Mouse (Mus musculus): ENCODE data around the gene Spata2.

Spata2 gene

DNA sequence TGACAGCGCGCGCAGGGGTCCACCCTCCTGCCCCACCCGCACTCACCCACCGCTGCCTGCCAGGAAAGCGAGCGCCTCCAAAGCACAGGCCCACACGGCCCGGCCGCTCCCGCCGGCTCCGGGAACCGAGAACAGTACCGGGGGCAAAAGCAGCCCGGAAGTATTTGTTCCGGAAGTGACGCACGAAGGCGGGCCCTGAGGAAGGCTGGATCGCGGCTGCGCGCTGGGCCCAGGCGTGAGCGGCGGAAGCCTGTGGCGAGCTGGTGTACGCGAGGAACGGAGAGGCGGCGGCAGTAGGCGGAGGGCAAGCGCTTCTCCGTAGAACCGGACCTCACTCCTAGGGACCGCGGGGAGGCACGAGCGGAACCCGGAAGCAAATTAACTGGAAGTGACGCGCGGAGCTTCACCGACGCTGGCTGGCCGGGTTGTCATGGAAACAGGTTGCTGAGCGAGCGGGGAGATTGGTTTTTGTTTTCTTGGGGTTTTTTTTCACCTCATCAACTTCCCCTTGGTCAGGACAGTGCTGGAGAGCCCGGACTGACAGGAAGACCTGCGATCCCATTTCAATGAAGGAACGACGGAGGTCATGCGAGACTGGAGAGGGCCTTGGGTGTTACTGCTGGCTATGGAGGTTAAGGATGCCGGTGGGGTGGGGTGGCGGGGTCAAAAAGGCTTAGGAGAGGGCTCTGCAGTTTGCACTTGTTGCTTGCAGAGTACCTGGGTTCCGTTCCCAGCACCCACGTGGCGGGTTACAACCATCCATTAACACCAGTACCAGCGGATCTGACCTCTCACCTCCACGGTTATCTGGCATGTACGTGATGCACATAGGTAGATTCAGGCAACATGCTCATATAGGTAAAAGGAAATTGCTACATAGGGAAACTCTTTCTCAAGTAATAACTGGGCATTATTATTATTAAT lies at the start of gene Spata2:
TSS of gene Spata2 (minus strand) at position 175 of the 924 bp plus-strand sequence.
- DNase-seq (ENCODE audit: low spot score in 2 of 2), result peak; percentile 91 to 93

DNA sequence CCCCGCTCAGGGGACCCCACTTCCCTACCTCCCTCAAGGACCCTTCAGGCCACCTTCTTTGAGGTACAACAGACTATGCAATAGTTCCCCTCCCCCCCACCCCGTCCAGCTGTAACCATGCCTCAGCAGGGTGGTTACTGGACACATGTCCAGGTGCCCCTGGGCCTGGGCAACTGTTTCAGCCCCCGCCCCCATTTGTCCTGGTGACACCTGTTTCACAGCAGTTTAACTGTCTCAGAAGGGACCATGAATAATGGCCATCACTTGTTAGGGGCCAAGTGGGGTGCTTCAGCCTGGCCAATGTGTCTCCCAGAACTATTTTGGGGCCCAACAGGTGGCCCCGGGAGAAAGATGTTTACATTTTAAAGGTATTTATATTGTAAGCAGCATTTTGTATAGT lies 49.7 kb upstream of the Spata2 start:
- DNase-seq (ENCODE audit: low spot score in 2 of 2), result no peak

DNA sequence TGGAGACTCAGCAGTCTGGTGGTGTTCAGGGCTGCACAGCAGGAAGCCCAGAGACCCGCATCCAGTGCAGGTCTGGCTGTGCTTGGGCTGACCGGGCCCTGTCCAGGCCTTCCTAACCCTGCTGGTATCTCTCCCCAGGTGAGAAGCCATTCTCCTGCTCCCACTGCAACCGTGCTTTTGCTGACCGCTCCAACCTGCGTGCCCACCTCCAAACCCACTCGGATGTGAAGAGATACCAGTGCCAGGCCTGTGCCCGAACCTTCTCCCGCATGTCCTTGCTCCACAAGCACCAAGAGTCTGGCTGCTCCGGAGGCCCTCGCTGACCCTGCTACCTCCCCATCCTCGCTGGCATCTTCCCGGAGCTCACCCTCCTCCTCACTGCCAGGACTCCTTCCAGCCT lies 49.1 kb upstream of the Spata2 start:
- no peak for DNase-seq (ENCODE audit: low spot score in 2 of 2)

DNA sequence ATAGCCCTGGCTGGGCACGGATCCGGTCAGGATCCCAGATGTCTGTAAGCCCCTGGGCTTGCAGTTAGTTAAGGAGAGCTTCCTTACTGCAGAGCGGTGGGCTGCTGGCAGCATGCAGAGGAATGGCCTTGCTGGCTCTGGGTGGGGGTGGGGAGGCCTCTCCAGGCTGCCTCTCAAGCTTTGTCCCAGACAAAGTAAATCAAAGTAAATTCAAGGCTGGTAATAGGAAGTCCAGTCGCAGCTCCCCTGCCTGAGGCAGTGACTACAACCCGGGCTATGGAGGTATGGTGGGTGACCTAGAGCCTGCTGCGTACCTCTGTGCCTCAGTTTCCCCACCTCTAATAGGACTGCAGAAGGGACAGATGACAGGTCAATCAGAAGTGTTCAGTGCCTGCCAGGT lies 48.6 kb upstream of the Spata2 start:
- DNase-seq (ENCODE audit: low spot score in 2 of 2), result no peak

DNA sequence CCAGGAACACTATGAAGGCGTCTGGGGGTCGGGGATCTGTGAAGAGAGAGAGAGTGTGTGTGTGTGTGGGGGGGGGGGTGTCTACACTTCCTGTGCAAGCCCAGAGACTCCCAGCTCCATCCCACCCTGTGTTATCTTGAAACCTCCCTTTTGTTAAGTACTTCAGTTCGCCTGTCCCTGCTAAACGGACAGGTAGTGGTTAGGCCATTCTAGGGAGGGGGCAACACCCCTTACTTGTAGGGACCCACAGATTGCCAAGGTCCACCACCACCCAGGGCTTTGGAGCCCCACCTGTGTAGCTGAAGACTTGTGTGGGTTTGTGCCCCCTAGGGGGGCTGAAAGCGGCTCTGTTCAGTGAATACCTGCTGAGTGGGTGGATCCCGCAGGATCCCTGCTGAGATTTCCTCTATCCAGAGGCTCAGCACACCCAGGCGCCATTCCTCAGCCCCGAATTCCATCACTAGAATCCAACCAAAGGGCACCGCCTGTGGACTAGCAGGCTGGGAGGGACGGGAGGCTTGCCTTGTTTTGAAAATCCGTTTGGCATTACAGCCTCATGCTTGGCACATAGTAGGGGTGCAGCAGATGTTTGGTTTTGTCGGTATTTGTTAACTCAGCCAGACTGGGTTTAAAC lies 47.9 kb upstream of the Spata2 start:
- DNase-seq (ENCODE audit: low spot score in 2 of 2), result no peak

DNA sequence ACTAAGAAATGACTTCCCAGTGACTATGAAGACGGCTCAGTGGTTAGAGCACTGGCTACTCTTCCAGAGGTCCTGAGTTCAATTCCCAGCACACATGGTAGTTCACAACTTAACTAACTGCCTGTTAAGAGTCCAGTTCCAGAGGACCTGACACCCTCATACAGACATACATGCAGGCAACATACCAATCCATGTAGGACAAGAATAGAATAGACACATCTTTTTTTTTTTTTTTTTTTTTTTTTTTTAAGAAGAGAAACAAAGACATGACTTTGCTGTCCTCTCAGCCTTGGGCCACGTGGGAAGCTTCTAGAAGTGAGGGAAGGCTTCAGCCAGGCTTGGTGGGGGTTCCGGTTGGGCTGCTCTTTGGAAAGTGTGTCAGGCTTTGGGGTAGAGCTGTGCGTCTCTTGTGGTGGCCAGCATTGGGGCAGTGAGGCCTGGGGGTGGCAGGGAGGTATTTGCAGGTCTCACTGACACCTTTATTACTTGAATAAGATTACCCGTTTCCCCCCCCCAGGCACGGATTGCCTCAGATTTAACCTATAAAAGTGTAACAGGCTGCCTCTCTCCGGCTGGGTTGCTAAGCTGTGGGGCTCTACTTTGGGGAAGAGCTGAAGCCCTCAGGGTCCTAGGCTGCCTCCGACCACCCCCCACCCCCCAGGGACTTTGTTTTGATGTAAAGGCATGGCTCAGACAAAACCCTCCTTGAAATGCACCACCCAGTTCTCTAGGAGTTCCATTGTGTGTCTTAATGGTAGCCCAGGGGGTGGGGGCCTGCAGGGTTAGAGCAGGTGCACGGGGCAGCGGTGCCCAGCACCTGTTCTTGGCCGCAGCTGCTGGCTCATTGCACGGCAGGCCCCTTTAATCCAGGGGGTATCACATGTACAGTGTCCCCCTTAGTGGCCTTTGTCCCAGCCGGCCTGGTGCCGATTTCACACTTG lies 47.1 kb upstream of the Spata2 start:
- DNase-seq (ENCODE audit: low spot score in 2 of 2), result no peak

DNA sequence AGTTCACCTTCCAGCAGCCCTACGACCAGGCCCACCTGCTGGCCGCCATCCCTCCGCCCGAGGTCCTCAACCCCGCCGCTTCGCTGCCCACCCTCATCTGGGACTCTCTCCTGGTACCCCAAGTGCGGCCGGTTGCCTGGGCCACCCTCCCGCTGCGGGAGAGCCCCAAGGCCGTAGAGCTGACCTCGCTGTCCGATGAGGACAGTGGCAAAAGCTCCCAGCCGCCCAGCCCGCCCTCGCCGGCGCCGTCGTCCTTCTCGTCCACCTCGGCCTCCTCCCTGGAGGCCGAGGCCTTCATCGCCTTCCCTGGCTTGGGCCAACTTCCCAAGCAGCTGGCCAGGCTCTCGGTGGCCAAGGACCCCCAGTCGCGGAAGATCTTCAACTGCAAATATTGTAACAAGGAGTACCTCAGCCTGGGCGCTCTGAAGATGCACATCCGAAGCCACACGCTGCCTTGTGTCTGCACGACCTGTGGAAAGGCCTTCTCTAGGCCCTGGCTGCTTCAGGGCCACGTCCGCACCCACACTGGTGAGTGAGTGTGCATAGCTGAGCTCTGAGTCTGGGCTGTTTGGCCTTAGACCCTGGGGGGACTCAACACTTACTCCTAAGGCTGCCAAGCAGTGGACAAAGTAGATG lies 46.1 kb upstream of the Spata2 start:
- DNase-seq (ENCODE audit: low spot score in 2 of 2), result no peak

DNA sequence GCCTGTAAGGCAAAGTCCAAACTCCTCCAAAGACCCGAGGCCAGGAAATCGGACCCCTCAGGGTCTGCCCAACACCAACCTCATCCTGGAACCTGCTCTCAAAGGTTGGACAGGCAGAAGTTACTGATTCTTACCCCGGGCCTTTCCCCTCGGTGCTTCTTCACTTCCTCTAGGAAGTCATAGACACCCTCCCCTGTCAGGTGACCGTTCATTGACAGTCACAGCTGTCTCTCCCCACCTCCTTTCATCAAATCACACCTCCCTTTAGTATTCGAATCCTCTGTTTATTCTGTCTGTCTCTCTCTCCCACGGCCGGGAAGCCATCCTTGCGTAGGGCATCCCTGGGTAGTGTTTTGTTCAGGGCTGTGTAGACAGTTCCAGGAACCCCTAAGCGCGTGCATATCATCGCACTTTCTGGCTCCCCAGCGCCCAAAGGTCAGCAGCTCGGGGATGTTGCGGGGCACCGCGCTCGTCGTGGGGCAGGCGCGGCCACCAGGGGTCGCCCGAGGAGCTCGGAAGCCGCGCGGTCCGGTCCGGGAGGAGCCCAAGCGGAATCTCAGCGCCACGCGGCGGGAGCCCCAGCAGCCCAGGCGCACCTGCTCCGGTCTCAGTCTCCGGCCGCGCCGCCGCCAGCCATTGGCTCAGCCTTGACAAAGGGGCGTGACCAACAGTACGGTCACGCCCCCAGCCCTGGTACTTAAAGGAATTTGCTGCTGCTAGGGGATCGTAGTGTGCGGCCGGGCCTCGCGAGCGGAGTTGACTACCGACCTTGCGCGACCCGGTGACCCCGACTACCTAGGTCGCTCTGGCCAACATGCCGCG lies 45.0 kb upstream of the Spata2 start, which contains the start of gene Snai1:
TSS of gene Snai1 (plus strand) at position 720 of the 822 bp plus-strand sequence.
- DNase-seq (ENCODE audit: low spot score in 2 of 2), result peak; percentile 90 to 91

DNA sequence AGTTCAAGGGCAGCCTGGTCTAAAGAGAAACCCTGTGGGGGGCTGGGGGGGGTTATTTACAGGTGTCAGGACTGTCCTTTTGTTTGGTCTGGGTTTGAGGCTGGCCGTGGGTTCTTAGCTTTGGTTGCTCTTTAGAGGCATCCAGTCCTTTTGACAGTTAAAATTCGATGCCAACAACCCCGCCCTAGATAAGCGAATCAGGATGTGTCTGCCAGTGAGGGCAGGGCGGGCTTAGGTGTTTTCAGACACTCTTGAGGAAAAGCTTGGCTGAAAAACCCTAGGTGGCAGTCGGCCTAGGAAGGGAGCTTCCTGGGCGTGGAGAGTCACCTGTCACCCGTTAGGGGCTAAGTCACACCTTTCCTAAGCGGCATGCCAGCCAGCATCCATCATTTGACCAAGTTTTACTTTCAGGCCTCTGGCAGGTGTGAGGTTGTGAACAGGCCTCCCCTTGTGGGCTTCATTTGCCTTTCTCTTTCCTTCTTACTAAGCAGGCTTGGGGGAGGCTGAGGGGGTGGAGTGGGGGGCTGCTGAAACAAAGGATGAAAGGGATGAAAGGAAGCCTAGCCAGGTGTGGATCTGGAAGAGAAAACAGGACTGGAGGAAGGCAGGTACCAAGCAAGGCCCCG lies 43.7 kb upstream of the Spata2 start:
- no peak for DNase-seq (ENCODE audit: low spot score in 2 of 2)

DNA sequence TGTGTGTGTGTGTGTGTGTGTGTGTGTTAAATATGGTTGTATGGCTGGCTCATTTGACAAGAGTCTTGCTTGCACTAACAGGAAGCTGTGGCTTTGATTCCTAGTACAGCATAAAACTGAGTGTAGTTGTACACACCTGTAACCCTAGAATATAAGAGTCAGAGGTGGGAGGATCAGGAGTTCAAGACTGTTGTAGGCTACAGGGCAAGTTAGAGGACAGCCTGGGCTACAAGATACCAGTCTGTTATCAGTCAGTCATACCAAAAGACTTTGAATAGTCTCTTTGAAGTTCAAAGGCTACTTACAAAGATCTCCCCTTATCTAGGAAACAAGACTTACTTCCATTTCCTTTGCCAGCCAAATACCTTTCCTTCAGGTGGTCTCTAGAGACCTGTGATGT lies 41.2 kb upstream of the Spata2 start:
- DNase-seq (ENCODE audit: low spot score in 2 of 2), result no peak

DNA sequence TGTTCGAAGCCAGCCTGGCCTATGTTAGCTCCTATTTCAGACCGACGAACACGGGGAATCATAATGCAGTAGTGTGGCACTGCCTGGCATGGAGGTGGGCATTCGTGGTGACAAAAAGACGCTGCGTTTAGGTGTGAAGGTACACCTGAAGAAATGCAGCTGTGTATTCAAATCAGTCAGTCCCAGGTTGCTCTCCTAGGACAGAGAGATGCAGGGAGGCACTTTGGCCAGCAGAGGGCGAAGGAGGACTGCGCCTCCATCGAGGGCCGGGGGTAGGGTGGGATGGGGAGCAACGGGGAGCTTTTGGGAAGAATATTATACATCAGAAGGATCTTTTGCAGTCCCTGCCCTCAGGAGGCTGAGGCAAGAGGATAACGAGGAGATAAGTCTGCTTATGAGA lies 39.4 kb upstream of the Spata2 start:
- peak in 1 of 2 experiments; percentile 34 for DNase-seq (ENCODE audit: low spot score in 2 of 2)

DNA sequence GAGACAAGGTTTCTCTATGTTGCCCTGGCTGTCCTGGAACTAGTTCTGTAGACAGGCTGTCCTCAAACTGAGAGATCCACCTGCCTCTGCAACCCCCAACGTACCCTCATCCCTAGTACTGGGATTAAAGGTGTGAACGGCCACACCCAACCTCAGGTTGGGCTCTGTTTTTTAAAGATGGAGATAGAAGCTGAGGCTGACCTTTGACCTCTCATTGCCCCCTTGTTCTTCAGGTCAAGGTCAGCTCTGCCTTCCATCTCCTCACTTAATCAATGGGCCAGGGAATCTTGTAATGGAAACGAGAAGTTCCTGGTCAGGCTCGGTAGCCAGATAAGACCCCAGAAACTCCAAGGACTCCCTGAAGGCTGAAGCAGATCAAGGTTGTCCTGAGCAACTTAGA lies 37.8 kb upstream of the Spata2 start:
- DNase-seq (ENCODE audit: low spot score in 2 of 2), result no peak

DNA sequence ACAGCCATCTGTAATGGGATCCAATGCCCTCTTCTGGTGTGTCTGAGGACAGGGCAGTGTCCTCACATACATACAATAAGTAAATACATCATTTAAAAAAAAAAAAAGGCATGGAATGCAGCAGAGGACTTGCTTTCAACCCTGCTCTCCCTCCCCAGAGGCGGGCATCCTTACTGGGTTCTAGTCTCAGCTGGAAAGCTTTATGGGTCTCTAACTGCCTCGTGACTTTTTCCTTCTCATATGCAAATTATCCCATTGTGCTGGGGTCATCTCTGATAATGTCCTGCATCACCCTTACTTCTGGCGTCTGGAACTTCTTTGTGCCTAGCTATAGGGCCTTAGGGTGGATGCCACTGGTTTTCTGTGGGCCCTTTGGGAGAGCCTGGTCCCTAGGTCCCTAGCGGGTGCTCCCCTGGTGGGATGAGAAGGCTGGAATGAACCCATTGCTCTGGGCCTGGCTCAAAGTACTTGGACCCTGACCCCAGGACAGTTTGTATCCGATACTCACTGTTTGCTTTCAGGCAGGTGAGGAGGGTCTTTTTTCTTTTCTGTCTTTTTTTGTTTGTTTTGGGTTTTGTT lies 37.3 kb upstream of the Spata2 start:
- no peak for DNase-seq (ENCODE audit: low spot score in 2 of 2)

DNA sequence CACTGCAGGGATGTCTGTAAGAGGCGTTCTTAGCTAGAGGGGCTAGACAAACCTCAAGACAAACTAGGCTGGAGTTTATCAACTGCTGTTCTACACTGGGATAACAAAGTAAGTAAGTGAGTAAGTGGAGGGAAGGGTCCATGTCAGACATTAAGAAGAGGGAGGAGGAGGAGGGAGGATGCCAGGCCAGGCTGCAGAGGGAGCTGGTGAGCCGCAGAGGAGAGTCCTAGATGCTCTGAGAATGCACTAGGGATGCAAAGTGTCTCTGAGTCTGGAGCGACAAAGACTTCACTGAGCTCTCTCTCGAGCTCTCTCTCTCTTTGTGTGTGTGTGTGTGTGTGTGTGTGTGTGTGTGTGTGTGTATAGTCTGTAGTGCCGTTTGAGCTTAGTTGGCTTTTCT lies 35.6 kb upstream of the Spata2 start:
- no peak for DNase-seq (ENCODE audit: low spot score in 2 of 2)

DNA sequence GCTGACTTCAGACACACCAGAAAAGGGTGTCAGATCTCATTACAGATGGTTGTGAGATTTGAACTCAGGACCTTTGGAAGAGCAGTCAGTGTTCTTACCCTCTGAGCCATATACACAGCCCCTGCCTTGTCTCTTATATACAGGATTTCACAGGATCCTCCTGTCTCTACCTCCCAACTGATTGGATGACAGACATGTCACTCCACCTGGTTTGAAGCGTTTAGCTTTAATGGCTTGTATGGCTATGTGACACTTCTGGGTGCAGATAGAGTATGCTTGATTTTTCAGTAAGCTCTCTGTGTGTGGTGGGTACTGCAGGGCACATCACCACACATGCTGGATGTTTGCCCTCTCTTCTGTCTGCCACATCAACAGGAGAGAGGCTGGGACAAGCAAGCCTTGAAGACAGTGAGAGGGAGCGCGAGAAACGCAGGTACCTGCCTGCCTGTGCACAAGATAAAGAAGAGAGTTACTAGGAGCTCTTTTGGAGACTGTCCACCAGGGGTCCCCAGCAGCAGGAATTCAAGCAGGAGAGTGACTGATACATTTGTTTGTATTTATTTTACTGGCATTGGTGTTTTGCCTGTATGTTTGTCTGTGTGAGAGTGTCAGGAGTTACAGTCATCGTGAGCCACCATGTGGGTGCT lies 27.0 kb upstream of the Spata2 start:
- DNase-seq (ENCODE audit: low spot score in 2 of 2), result no peak

DNA sequence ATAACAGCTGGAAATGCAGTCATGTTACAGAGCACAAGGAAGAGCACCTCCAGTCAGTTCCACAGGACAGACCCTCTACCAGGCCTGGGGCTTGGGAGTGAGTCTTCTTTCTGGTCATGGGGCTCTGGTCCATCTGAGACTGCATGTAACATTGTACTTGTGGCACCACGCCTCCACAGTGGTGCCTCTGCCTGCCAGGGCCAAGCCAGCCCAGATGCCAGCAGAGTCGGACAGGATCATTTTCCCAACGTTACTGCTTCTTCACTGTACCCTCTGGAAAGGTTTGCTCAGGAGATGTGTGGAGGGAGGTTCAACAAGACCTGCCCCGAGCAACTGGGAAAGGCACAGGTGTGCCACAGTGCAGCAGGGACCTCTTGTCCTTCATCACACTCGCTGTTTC lies 23.0 kb upstream of the Spata2 start:
- DNase-seq (ENCODE audit: low spot score in 2 of 2), result no peak

DNA sequence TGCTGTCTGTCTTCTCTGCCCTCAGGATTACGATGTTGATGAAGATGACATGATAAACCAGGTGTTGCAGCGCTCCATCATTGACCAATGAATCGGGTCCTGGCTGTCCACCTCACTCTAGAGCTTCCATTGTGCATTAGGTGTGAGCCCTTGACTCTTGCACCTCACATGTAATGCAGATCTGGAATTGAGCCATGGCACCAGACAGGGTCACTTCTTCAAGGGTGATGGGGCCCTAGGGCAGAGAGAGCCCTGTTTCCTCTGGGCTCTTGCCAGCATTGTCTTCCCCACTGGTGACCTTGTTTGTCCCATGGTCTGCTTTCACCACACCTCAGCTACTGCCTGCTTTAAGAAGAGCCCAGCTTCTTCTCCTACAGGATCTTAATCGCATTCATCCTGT lies 22.0 kb upstream of the Spata2 start:
- DNase-seq (ENCODE audit: low spot score in 2 of 2), result no peak

DNA sequence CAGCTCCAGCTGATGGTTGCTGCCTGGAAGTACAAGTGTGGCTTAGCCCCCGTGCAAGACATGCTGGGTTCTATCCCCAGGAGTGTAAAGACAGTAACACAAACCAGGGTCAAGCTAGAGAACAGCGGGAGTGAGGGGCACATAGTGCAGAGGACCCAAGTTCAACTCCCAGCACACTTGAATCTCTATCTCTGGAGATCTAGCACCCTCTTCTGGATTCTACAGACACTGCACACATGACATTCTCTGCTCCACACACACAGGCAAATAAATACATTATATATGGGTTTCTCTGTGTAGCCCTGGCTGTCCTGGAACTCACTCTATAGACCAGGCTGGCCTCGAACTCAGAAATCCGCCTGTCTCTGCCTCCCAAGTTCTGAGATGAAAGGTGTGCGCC lies 20.3 kb upstream of the Spata2 start:
- no peak for DNase-seq (ENCODE audit: low spot score in 2 of 2)

DNA sequence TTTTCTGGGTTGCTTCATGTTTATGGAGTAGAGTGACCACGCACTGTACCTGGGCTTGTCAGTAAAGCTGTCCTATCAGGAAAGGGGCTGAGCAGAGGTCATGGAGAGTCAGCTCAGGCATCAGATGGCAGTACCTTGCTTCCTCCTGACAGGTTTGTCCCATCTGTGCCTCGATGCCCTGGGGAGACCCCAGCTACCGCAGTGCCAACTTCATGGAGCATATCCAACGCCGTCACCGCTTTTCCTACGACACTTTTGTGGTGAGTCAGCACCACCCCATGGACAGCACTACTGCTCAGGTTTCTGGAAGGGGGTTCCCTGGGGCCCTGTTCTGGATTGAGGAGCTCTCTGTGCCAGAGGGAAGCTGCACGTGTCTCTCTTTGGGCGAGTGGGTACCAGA lies 19.7 kb upstream of the Spata2 start:
- DNase-seq (ENCODE audit: low spot score in 2 of 2), result no peak
